Mouse (Mus musculus): ENCODE measurements around the gene Fkbp8.

DNA sequence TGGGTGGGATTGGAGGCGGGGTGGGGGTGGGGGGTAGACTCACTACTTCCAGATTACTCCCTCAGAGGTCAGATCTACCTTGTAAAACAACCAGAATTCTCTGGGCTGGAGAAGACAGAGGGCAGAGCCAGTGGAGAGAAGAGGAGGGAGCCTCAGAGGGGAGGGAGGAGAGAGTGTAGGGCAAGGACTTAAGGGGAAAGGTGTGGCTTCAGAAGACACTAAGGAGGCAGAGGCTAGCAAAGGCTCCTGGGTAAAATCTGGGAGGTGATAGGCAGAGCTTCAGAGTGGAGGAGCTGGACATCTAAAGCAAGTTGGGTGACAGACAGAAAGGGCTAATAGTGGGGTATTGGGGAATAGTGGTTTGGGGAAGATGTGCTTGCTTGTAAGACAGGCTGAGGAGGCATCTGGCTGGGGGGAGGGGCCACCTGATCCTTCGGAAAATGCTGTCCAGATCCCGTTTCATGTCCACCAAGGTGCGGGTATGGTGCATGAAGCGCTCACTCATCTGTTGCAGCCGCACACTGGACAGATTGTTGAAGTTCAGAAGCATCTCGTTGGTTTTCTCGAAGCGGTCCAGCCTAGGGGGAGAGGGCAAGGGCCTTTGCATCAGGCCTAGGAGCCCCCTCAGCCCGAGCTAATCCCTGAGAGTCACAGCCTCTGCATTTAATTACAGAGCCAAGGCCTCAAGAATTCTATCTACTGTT is 9.4 kb upstream of the Fkbp8 start:
- no peak for TF ChIP-seq USF1 (IDR thresholded peaks at IDR 0.05; ENCODE audit: low read depth)
- no peak for TF ChIP-seq CTCF (IDR thresholded peaks at IDR 0.05; ENCODE audit: control insufficient read depth, insufficient read depth, insufficient read length)
- TF ChIP-seq MYOG (IDR thresholded peaks at IDR 0.05; ENCODE audit: control insufficient read depth, extremely low read depth, insufficient read length), result no peak
- TF ChIP-seq CEBPB (IDR thresholded peaks at IDR 0.05; ENCODE audit: low read depth), result no peak
- no peak for TF ChIP-seq MAX (IDR thresholded peaks at IDR 0.05)
- TF ChIP-seq FOSL1 (IDR thresholded peaks at IDR 0.05; ENCODE audit: insufficient read depth, low read length, poor library complexity, severe bottlenecking), result no peak
